Mouse (Mus musculus) ES-Bruce4 (cell line): ENCODE measurements around the gene Elob.

Experiments
- CTCF ChIP-seq: IDR thresholded peaks from one replicate; pipeline ENCODE4 v1.8.1; 2011; ENCODE audit warnings: low read depth, low read length
- POLR2A ChIP-seq: IDR thresholded peaks from one replicate; pipeline ENCODE4 v1.8.1; 2011; ENCODE audit warnings: low read length; ENCODE audit not compliant: insufficient read depth

DNA sequence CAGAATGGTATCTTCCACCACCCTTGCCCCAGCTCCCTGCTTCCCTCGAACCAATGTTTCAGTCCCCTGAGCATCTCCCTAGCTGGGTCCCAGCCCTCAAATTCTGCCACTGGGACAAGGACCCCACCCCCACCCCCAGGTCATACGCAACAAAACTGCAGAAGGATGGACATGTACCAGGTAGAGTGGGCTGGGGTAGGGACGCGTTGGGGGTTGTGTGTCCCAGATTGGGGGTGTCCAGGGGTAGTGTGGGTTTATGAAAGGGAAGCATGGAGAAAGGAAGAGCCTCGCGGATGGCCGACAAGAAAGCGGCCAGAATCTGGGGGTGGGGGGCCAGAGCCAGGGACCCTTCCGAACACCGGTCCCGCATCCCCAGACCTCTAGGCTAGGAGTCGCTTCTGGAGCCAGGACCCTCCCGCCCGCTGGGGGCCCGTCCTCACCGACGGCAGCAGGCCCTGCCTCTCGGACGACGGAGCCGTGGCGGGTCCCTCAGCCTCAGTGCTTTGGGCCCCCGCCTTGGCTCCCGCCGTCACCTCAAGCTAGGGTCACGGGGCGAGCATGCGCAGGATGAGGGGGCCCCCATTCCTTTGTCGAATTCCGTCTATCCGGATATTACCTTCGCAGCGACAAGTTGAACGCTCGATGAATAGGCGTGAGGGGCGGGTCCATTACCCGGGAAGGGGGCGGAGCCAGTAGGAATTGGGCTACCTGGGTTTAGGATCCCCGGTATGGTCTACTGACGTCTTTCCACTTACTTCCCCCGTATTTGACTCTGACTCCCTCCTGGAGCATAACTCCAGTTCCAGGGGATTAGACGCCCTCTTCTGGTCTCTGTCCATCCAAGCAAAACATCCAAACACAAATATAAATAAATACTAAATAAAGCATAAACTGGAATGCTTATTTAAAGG, 43.1 kb downstream of the Elob start, which contains the start of gene Flywch2:
- TF ChIP-seq POLR2A (peak; percentile 42), CTCF (no peak)
